Mouse (Mus musculus): ENCODE data around the gene Cdc42bpb. TPM values are rescaled to one million over a fixed set of nuclear protein-coding genes. Genes with fewer than 3 reads are reported as not detected.

The Cdc42bpb gene
- polyA plus RNA-seq, 1 experiment = 48.1 TPM

DNA sequence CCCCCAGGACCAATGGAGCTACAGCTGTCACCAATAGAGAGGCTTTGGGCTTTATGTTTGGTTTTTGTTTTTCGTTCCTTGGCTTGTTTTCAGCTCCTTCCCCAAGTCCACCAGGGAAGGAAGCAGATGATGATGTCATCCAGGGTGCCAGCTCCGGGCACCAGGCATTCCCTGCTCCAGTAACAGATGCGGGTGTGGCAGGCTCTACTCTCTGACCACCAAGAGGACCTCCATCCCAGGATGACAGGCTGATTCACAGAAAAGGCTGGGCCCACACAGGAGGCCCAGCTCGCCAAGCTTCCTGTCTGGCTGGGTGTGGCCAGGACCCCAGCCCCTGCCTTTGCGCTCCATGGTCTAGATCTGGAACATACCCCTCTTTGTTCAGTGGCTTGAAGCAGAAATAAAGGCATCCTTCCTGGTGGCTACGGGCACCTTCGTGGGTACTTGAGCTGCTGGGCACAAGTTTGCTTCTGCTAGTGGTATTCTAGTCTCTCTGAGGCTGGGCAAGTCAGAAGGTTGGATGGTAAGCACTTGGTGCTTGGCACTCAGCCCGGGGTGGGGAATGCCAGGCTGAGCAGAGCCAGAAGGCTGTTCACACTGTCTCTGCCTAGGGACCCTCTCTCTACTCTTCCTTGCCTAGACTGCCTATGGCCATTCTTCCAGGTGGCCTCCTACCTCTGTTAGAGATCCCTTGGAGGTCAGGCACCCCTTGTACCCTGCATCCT, 34.3 kb upstream of the Cdc42bpb start:
- Histone ChIP-seq H3K79me2 (ENCODE audit: control insufficient read depth, insufficient read depth) (no peaks in the 10 kb centered on the region), H3K79me3 (ENCODE audit: low read depth) (no peaks in the 10 kb centered on the region), H3K36me3 (ENCODE audit: control insufficient read depth, insufficient read depth) (no peaks in the 10 kb centered on the region), H3K4me3 (ENCODE audit: insufficient read depth, poor library complexity, severe bottlenecking) (no peak overlapping the region), H3K27me3 (ENCODE audit: control insufficient read depth, insufficient read depth, insufficient read length) (no peaks in the 10 kb centered on the region), H3ac (ENCODE audit: control insufficient read depth, insufficient read length, low read depth) (no peak overlapping the region)
- TF ChIP-seq MAX (IDR thresholded peaks at IDR 0.05) = no peak
- no peak for TF ChIP-seq USF1 (IDR thresholded peaks at IDR 0.05; ENCODE audit: low read depth)
- no peak for TF ChIP-seq CTCF (IDR thresholded peaks at IDR 0.05; ENCODE audit: control insufficient read depth, insufficient read depth, insufficient read length)
- no peak for TF ChIP-seq FOSL1 (IDR thresholded peaks at IDR 0.05; ENCODE audit: insufficient read depth, low read length, poor library complexity, severe bottlenecking)
- TF ChIP-seq CEBPB (IDR thresholded peaks at IDR 0.05; ENCODE audit: low read depth) = no peak
- no peak for TF ChIP-seq MYOD1 (IDR thresholded peaks at IDR 0.05; ENCODE audit: control insufficient read depth, insufficient read length, low read depth)
- TF ChIP-seq MYOG (IDR thresholded peaks at IDR 0.05; ENCODE audit: control insufficient read depth, extremely low read depth, insufficient read length) = no peak

DNA sequence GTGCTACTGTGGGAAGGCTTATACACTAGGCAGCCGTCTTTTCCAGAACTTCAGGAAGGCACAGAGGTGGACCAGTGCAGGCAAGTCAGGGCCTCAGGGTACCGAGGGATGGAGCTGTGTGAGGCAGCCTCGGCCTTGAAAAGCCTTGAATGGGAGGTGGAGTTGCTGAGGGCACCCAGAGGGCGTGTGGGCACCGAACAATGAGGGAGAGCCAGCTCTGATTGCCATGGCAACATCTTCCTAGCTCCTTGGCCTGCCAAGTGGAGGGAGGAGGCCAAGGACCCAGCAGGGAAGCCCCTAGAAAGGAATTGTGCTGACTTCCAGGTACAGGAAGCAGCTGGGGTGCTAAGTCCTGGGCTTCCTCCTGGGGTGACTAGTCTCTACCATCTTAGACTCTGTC, 32.1 kb upstream of the Cdc42bpb start:
- Histone ChIP-seq H3ac (ENCODE audit: control insufficient read depth, insufficient read length, low read depth) (no peak overlapping the region), H3K36me3 (ENCODE audit: control insufficient read depth, insufficient read depth) (no peaks in the 10 kb centered on the region), H3K27me3 (ENCODE audit: control insufficient read depth, insufficient read depth, insufficient read length) (no peaks in the 10 kb centered on the region)

DNA sequence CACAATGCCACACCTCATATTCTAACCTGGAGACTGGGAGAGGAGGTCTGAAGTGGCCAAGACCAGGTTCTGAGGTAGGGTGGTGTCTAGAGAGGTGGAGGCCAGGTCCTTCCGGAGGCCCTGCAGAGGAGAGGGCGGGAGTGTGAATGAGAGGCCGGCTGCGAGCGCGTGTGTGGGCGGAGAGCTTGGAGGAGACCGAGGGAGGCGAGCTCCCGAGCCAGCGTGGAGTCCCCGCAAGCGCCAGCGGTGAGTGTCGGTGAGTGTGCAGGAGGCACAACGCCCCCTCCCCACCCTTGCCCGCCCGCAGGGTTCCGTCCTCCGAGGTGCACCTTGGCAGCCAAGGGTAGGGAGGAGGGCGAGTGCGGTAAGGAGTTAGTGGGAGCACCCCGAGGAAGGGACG, 29.1 kb upstream of the Cdc42bpb start, which contains the start of gene Lbhd2:
Lbhd2 (plus strand) TSS at position 188 of the 400 bp plus-strand sequence.
- Histone ChIP-seq H3K36me3 (ENCODE audit: control insufficient read depth, insufficient read depth) (no peaks in the 10 kb centered on the region), H3K4me3 (ENCODE audit: insufficient read depth, poor library complexity, severe bottlenecking) (no peak within 1 kb of the TSS), H3K79me3 (ENCODE audit: low read depth) (no peaks in the 10 kb centered on the region), H3K27me3 (ENCODE audit: control insufficient read depth, insufficient read depth, insufficient read length) (no peaks in the 10 kb centered on the region), H3ac (ENCODE audit: control insufficient read depth, insufficient read length, low read depth) (no peak within 1 kb of the TSS), H3K79me2 (ENCODE audit: control insufficient read depth, insufficient read depth) (no peaks in the 10 kb centered on the region)
- no peak for TF ChIP-seq USF1 (IDR thresholded peaks at IDR 0.05; ENCODE audit: low read depth)
- TF ChIP-seq MAX (IDR thresholded peaks at IDR 0.05) = no peak
- no peak for TF ChIP-seq CEBPB (IDR thresholded peaks at IDR 0.05; ENCODE audit: low read depth)
- TF ChIP-seq MYOG (IDR thresholded peaks at IDR 0.05; ENCODE audit: control insufficient read depth, extremely low read depth, insufficient read length) = no peak
- TF ChIP-seq FOSL1 (IDR thresholded peaks at IDR 0.05; ENCODE audit: insufficient read depth, low read length, poor library complexity, severe bottlenecking) = no peak
- TF ChIP-seq MYOD1 (IDR thresholded peaks at IDR 0.05; ENCODE audit: control insufficient read depth, insufficient read length, low read depth) = no peak
- TF ChIP-seq CTCF (IDR thresholded peaks at IDR 0.05; ENCODE audit: control insufficient read depth, insufficient read depth, insufficient read length) = no peak

More for the DNA sequence above, 32.1 kb upstream of the Cdc42bpb start:
- Histone ChIP-seq H3K79me3 (ENCODE audit: low read depth) (no peaks in the 10 kb centered on the region), H3K4me3 (ENCODE audit: insufficient read depth, poor library complexity, severe bottlenecking) (no peak overlapping the region), H3K79me2 (ENCODE audit: control insufficient read depth, insufficient read depth) (no peaks in the 10 kb centered on the region)
- TF ChIP-seq FOSL1 (IDR thresholded peaks at IDR 0.05; ENCODE audit: insufficient read depth, low read length, poor library complexity, severe bottlenecking) (no peak), CEBPB (IDR thresholded peaks at IDR 0.05; ENCODE audit: low read depth) (no peak), MYOD1 (IDR thresholded peaks at IDR 0.05; ENCODE audit: control insufficient read depth, insufficient read length, low read depth) (no peak), CTCF (IDR thresholded peaks at IDR 0.05; ENCODE audit: control insufficient read depth, insufficient read depth, insufficient read length) (no peak), MYOG (IDR thresholded peaks at IDR 0.05; ENCODE audit: control insufficient read depth, extremely low read depth, insufficient read length) (no peak), USF1 (IDR thresholded peaks at IDR 0.05; ENCODE audit: low read depth) (no peak), MAX (IDR thresholded peaks at IDR 0.05) (no peak)

DNA sequence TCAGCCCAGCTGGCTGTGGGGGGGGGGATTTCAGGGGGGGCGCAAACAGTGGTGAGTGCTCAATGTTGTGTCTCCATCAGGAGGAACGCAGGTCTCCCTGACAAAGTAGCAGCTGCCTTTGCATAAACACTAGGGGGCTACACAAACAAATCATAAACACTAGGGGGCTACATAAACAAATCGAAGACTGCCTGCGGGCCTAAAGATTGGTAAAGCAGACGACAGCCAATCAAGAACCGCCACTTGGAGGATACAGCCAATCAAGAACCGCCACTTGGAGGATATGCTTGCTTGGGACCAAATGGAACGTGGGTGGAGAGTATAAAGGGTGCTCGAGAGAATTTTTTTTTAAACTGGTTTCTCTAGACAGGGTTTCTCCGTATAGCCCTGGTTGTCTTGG, 27.4 kb upstream of the Cdc42bpb start:
- TF ChIP-seq MYOD1 (IDR thresholded peaks at IDR 0.05; ENCODE audit: control insufficient read depth, insufficient read length, low read depth) (no peak), CTCF (IDR thresholded peaks at IDR 0.05; ENCODE audit: control insufficient read depth, insufficient read depth, insufficient read length) (no peak), FOSL1 (IDR thresholded peaks at IDR 0.05; ENCODE audit: insufficient read depth, low read length, poor library complexity, severe bottlenecking) (no peak), USF1 (IDR thresholded peaks at IDR 0.05; ENCODE audit: low read depth) (no peak), MYOG (IDR thresholded peaks at IDR 0.05; ENCODE audit: control insufficient read depth, extremely low read depth, insufficient read length) (no peak), CEBPB (IDR thresholded peaks at IDR 0.05; ENCODE audit: low read depth) (no peak), MAX (IDR thresholded peaks at IDR 0.05) (no peak)
- Histone ChIP-seq H3K36me3 (ENCODE audit: control insufficient read depth, insufficient read depth) (no peaks in the 10 kb centered on the region), H3ac (ENCODE audit: control insufficient read depth, insufficient read length, low read depth) (no peak overlapping the region), H3K79me3 (ENCODE audit: low read depth) (no peaks in the 10 kb centered on the region), H3K4me3 (ENCODE audit: insufficient read depth, poor library complexity, severe bottlenecking) (no peak overlapping the region), H3K27me3 (ENCODE audit: control insufficient read depth, insufficient read depth, insufficient read length) (no peaks in the 10 kb centered on the region), H3K79me2 (ENCODE audit: control insufficient read depth, insufficient read depth) (no peaks in the 10 kb centered on the region)

DNA sequence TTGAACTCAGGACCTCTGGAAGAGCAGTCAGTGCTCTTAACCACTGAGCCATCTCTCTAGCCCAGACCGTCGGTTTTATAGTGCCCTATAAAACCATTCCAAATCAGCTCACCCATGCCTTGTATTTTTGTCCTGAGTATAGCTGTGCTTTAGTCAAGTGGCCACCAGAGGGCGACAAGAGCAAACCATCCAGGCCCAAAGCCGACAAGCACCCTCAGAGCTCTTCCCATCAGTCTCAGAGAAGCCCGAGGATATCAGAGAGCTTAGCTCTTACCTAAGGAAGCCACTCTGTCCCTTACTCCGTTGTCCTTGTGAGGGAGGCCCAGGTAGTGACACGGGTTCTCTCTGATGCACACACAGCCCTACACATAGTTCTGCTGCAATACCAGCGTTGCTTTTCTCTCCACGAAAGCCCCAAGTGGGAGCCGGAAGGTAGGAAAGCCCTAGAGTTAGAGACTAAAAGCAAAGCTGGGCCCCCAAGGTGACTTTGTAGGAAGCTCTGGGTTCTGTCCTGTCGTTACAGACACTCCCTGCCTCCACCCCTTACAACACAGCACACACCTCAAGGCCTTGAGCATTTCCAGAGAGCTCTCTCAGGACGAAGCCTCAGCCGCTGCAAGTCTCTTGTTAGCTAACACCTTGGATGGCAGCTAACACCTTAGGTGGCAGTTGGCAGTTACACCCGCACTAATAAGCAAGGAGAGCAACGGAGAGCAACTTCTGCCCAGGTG, 24.1 kb upstream of the Cdc42bpb start:
- TF ChIP-seq MYOG (IDR thresholded peaks at IDR 0.05; ENCODE audit: control insufficient read depth, extremely low read depth, insufficient read length) = no peak
- TF ChIP-seq CTCF (IDR thresholded peaks at IDR 0.05; ENCODE audit: control insufficient read depth, insufficient read depth, insufficient read length) = peak; percentile 80
- TF ChIP-seq CEBPB (IDR thresholded peaks at IDR 0.05; ENCODE audit: low read depth) = no peak
- Histone ChIP-seq H3K27me3 (ENCODE audit: control insufficient read depth, insufficient read depth, insufficient read length) (peaks cover 3% of the 10 kb centered on the region), H3ac (ENCODE audit: control insufficient read depth, insufficient read length, low read depth) (no peak overlapping the region), H3K79me2 (ENCODE audit: control insufficient read depth, insufficient read depth) (no peaks in the 10 kb centered on the region), H3K79me3 (ENCODE audit: low read depth) (no peaks in the 10 kb centered on the region), H3K36me3 (ENCODE audit: control insufficient read depth, insufficient read depth) (no peaks in the 10 kb centered on the region), H3K4me3 (ENCODE audit: insufficient read depth, poor library complexity, severe bottlenecking) (no peak overlapping the region)

Data from C2C12 (cell line).